Mouse (Mus musculus): ENCODE results near the gene Nol8.

DNA sequence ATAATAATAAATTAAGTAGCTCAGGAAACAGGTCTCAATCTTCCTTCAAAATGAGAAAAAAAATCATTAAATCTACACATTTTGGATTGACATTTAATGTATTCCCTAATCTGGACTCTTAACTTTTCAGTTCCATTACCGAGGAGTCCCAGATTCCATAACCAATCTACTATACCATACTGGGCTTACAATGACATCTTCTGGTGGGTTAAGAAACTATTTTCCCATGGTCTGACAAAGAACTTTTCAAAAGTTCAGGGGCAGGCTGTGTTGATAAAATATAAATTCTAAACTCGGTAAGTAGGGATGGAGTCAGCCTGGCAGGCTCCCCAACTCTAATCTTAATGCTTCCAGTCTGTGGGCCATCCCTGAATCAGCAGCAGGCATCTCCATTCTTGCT lies 1.7 kb upstream of the Nol8 start:
- TF ChIP-seq CTCF (IDR thresholded peaks at IDR 0.05; ENCODE audit: low read depth), result peak; percentile 12; the same call in 1 of the 2 replicates
- no peak for TF ChIP-seq EP300 (IDR thresholded peaks at IDR 0.05; ENCODE audit: low read depth)
